Mouse (Mus musculus) embryonic facial prominence, embryonic 14.5 days (tissue): ENCODE data around the gene Coro1c. TPM values are rescaled to one million over a fixed set of nuclear protein-coding genes. Genes with fewer than 3 reads are reported as not detected.

Source experiments
- ATAC-seq: fragments of 200-750 bp; cut with Nextera tagmentation; 2 replicates; pipeline ENCODE4 v1.8.0; 2017; ENCODE audit warnings: low read depth, moderate number of reproducible peaks, moderate TSS enrichment
- DNase-seq: peaks from one replicate; pipeline ENCODE4 v3.0.0-alpha.2; 2015; ENCODE audit warnings: low spot score
- H3K27ac ChIP-seq: fragments of 300-500 bp; sonication (generic); replicated peaks from 2 replicates; pipeline ENCODE4 v1.5.1; 2014; ENCODE audit warnings: low read depth, mild to moderate bottlenecking, low read length, moderate library complexity
- H3K27me3 ChIP-seq: fragments of 300-500 bp; sonication (generic); replicated peaks from 2 replicates; pipeline ENCODE4 v1.6.1; 2014; ENCODE audit warnings: low read length; ENCODE audit not compliant: control insufficient read depth, insufficient read depth
- H3K36me3 ChIP-seq: fragments of 300-500 bp; sonication (generic); 2 replicates; pipeline ENCODE4 v1.6.1; 2014; ENCODE audit warnings: low read length, mixed read lengths; ENCODE audit not compliant: control insufficient read depth, insufficient read depth
- H3K4me1 ChIP-seq: fragments of 300-500 bp; sonication (generic); 2 replicates; pipeline ENCODE4 v1.6.1; 2014; ENCODE audit warnings: antibody characterized with exemption, low read length; ENCODE audit not compliant: control insufficient read depth, insufficient read depth
- H3K4me2 ChIP-seq: fragments of 300-500 bp; sonication (generic); 2 replicates; pipeline ENCODE4 v1.6.1; 2014; ENCODE audit warnings: low read depth, mild to moderate bottlenecking, low read length, moderate library complexity, mixed read lengths
- H3K4me3 ChIP-seq: fragments of 300-500 bp; sonication (generic); 2 replicates; pipeline ENCODE4 v1.5.1; 2014; ENCODE audit warnings: low read depth, mild to moderate bottlenecking, low read length
- H3K9ac ChIP-seq: fragments of 300-500 bp; sonication (generic); 2 replicates; pipeline ENCODE4 v1.6.1; 2014; ENCODE audit warnings: low read depth, mild to moderate bottlenecking, low read length, moderate library complexity, mixed read lengths
- H3K9me3 ChIP-seq: fragments of 300-500 bp; sonication (generic); 2 replicates; pipeline ENCODE4 v1.6.1; 2016; ENCODE audit warnings: low read length; ENCODE audit not compliant: control insufficient read depth
- WGBS: fragments of 180-500 bp; shearing (Covaris S2); extraction: QIAGEN DNeasy Blood & Tissue Kit; methylation state at CpG from one replicate; pipeline ENCODE4 v1.1.7; 2014; 5-methylcytosine and 5-hydroxymethylcytosine counted together
- polyA plus RNA-seq: library from polyadenylated mRNA; unstranded; fragments of >200 nt; fragmentation: Nextera tagmentation; extraction: Ambion mirVana; gene quantifications from 2 replicates; pipeline ENCODE4 v1.2.1, GENCODE M21; 2014

The Coro1c gene
- polyA plus RNA-seq, 1 experiment from 2014 or later: 96.9 TPM

GRCm38 (mm10) chr5:113899543-113899942 lies 9.0 kb downstream of the Coro1c start:
- WGBS: 86% methylated on average over 12 of the region's 12 CpGs
- Histone ChIP-seq H3K9me3 (no peaks in the 10 kb centered on the region), H3K9ac (no peak overlapping the region), H3K4me2 (no peak overlapping the region), H3K4me3 (no peak overlapping the region), H3K36me3 (no peaks in the 10 kb centered on the region), H3K27ac (no peak overlapping the region), H3K4me1 (peaks cover 9% of the 10 kb centered on the region), H3K27me3 (no peaks in the 10 kb centered on the region)
- ATAC-seq (no peak), DNase-seq (no peak)

DNA sequence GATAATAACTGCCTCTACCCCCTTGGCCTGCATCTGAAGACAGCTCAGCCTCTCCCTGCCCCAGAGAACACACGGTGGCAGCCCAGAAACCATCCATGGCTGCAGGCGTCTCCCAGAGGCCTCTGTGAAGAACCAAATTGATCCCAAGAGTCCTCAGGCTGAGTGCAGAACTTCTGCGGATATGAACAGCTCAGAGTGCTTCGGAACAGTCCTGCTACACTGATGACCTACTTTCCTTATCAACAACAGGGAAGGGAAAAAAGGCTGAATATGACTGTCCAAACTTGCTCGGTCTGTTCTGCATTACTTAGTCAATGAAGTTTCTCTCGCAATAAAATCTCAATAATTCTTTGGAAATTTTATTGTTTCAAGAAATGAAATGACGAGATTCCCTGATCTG lies 16.6 kb downstream of the Coro1c start:
- H3K9me3 ChIP-seq: no peaks in the 10 kb centered on the region
- no peak overlapping the region for H3K9ac ChIP-seq
- H3K4me2 ChIP-seq: no peak overlapping the region
- H3K4me3 ChIP-seq: no peak overlapping the region
- no peaks in the 10 kb centered on the region for H3K36me3 ChIP-seq
- 76% methylated on average over 7 of the region's 7 CpGs for WGBS
- ATAC-seq (no peak), DNase-seq (no peak)
- no peak overlapping the region for H3K27ac ChIP-seq
- no peaks in the 10 kb centered on the region for H3K27me3 ChIP-seq
- peaks cover 12% of the 10 kb centered on the region; the same call in 1 of the 2 replicates for H3K4me1 ChIP-seq

DNA sequence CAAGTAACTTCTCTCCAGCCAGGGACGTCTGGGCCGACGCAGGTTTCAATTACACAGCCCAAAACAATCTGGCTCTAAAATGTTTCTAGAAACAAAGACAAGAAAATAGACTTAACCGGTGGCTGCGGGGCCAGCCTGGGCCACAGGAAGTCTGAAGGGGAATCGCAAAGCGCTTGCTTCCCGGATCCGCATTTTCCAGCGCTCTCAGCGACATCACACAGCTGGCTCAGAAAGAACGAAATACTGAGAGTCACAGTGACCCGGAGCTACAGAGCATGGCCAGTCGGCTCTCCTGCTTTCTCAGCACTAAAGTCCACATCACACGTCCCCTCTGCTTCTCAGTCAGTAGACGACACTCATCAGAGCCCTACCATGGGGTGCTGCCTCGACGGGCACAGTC lies 17.7 kb downstream of the Coro1c start:
- Histone ChIP-seq H3K36me3 (no peaks in the 10 kb centered on the region), H3K27me3 (no peaks in the 10 kb centered on the region), H3K4me1 (peaks cover 12% of the 10 kb centered on the region; the same call in 1 of the 2 replicates), H3K9ac (no peak overlapping the region), H3K27ac (peak overlapping the region; percentile 10; the same call in 1 of the 2 replicates), H3K4me2 (no peak overlapping the region), H3K4me3 (no peak overlapping the region), H3K9me3 (no peaks in the 10 kb centered on the region)
- WGBS: 67% methylated on average over 18 of the region's 18 CpGs
- DNase-seq: no peak
- ATAC-seq: no peak

DNA sequence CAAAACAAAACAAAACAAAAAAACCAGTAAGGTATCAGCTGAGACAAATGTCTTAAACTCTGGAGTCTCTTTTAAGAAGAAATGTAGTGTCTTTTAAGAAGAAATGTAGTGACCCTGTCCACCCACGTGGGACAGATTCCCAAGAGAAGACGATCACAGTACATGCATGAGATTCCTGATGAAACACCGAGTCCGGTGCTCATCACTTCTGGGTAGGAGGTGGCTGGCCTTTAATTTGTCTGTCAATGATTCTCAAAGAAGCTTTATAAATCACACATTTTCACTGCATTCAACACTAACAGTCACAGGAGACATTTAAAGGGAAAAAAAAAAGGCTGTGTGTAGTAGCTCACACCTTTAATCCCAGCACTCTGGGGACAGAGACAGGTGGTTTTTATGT lies 18.6 kb downstream of the Coro1c start:
- no peaks in the 10 kb centered on the region for H3K27me3 ChIP-seq
- 33% methylated on average over 4 of the region's 4 CpGs for WGBS
- ATAC-seq (no peak), DNase-seq (no peak)
- peaks cover 12% of the 10 kb centered on the region; the same call in 1 of the 2 replicates for H3K4me1 ChIP-seq
- no peak overlapping the region for H3K4me2 ChIP-seq
- H3K9me3 ChIP-seq: no peaks in the 10 kb centered on the region
- H3K9ac ChIP-seq: no peak overlapping the region
- H3K36me3 ChIP-seq: no peaks in the 10 kb centered on the region
- H3K27ac ChIP-seq: peak overlapping the region; percentile 48; the same call in 1 of the 2 replicates
- H3K4me3 ChIP-seq: no peak overlapping the region

DNA sequence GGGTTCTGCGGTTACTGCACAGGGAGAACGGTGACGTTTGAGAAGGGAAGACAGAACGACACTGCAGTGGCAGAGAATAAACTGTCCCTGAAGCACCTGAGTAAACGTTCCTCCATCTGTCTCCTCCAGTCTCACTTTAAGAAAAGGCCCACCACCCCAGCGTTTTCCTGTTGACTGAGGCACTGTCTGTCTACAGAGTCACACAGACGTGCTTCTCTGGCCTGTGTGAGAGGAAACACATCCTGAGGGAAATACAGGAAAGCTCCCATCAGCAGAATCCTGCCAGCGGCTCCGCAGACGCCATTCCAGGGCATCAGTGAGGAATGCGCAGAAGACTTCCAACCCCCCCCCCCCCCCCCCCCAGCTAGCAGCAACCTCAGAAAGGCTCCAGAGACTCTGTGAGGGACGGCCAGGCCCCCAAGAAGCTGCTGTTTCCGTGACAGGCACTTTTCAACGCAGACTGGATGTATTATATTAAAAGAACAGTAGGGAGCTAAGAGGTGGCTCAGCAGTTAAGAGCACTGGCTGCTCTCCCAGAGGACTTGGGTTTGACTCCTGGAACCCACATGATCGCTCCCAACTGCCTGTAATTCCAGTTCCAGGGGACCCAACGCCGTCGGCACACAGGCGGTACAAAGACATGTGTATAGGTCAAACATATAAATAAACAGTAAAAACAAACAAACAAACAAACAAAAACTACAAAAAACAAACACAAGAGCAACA lies 19.2 kb downstream of the Coro1c start:
- Histone ChIP-seq H3K27me3 (no peaks in the 10 kb centered on the region), H3K9ac (no peak overlapping the region), H3K4me1 (peaks cover 12% of the 10 kb centered on the region; the same call in 1 of the 2 replicates), H3K4me3 (no peak overlapping the region), H3K27ac (peak overlapping the region; percentile 48), H3K9me3 (no peaks in the 10 kb centered on the region), H3K36me3 (no peaks in the 10 kb centered on the region), H3K4me2 (peak overlapping the region; percentile 34)
- peak; percentile 72 for DNase-seq
- ATAC-seq: peak; percentile 34; the same call in 1 of the 2 replicates
- WGBS: 8% methylated on average over 19 of the region's 19 CpGs

- H3K27me3 ChIP-seq: no peaks in the 10 kb centered on the region
- H3K27ac ChIP-seq: no peak overlapping the region
- no peaks in the 10 kb centered on the region for H3K9me3 ChIP-seq
- no peak overlapping the region for H3K4me3 ChIP-seq
- WGBS: 86% methylated on average over 5 of the region's 5 CpGs
- H3K36me3 ChIP-seq: no peaks in the 10 kb centered on the region
- H3K9ac ChIP-seq: no peak overlapping the region
- peaks cover 12% of the 10 kb centered on the region; the same call in 1 of the 2 replicates for H3K4me1 ChIP-seq
- DNase-seq (no peak), ATAC-seq (no peak)
- H3K4me2 ChIP-seq: no peak overlapping the region
Measured at GRCm38 (mm10) chr5:113888186-113888795, 20.3 kb downstream of the Coro1c start.

GRCm38 (mm10) chr5:113887132-113887531 lies 21.4 kb downstream of the Coro1c start:
- Histone ChIP-seq H3K27ac (no peak overlapping the region), H3K4me3 (no peak overlapping the region), H3K27me3 (no peaks in the 10 kb centered on the region), H3K36me3 (no peaks in the 10 kb centered on the region), H3K4me1 (peaks cover 18% of the 10 kb centered on the region), H3K9ac (no peak overlapping the region), H3K9me3 (no peaks in the 10 kb centered on the region), H3K4me2 (no peak overlapping the region)
- DNase-seq (peak; percentile 63), ATAC-seq (no peak)
- WGBS: 56% methylated on average over 11 of the region's 11 CpGs

DNA sequence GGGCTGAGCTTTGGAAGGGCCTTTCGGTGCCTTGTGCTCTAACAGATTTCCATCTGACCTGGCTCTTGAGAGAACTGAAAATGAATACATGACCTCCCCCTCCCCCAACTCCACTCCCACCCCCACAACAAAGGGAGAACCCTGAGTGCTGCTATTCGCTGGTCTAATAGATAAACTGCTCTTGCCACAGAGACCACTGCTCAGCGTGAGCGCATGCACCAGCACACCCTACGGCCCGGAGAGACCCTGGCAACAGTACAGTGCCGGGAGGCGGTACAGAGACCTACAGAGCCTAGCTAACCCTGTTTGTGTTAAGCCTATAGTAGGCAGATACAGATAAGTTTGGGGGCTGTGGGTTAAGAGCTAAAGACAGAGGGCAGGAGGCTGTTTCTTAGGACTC lies 22.9 kb downstream of the Coro1c start:
- no peak overlapping the region for H3K4me3 ChIP-seq
- no peak for DNase-seq

More for the DNA sequence above, 22.9 kb downstream of the Coro1c start:
- Histone ChIP-seq H3K36me3 (peaks cover 13% of the 10 kb centered on the region), H3K27ac (no peak overlapping the region), H3K9me3 (no peaks in the 10 kb centered on the region), H3K4me2 (no peak overlapping the region), H3K9ac (no peak overlapping the region), H3K27me3 (no peaks in the 10 kb centered on the region), H3K4me1 (peaks cover 18% of the 10 kb centered on the region)
- 80% methylated on average over 8 of the region's 8 CpGs for WGBS
- ATAC-seq: no peak
